Comparison of ENCODE assay signal across 8 mouse cellular contexts in the genomic region with DNA sequence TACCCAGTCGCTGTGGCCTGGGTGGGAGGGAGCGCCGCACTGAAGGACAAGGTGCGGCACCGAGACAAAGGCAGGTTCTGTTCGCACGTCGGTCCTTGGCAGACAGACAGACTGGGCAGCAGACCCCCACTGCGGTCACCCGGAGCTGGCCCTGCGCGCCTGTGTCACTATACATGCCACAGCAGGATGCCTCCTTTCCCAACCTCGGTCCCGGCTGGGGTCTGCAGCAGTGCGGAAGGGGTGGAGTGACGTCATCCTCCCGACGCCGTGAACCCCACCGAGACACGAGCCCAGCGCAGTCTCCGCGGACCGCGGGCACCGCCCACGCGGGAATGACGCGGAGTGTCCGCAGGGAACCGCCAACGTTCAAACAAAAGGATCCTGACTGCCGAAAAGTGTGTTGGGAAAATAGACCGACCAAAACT. TPM values are rescaled to one million over a fixed set of nuclear protein-coding genes. Genes with fewer than 3 reads are reported as not detected.
DNase-seq lines count a peak whose midpoint lies in the region; ATAC-seq and TF ChIP-seq lines count a peak whose summit lies in the region.
"Not testable (repeated sequence)": the region's sequence is repeated elsewhere in the genome, so short reads cannot be mapped to it uniquely, and the experiment has no call there.

No protein-coding gene starts in this region.

- peak; percentile 82; the same call in 1 of the 2 replicates for ATAC-seq in heart, embryonic 13.5 days (ENCODE audit: extremely low read depth, insufficient number of reproducible peaks, low FRiP score, low TSS enrichment)
- ATAC-seq in kidney, embryonic 14.5 days (ENCODE audit: low FRiP score, low TSS enrichment): peak; percentile 89
- peak; percentile 67 for ATAC-seq in liver, embryonic 12.5 days
- peak; percentile 34 for ATAC-seq in monocyte, adult 5-6 weeks (replicated peaks; ENCODE audit: insufficient number of reproducible peaks, low FRiP score, low TSS enrichment, poor library complexity, severe bottlenecking)
- peak; percentile 81 for ATAC-seq in stomach, embryonic 14.5 days (ENCODE audit: insufficient number of reproducible peaks, insufficient read depth, low FRiP score, low read depth)

- not testable (repeated sequence) for H3K36me3 ChIP-seq in heart, embryonic 13.5 days; kidney, embryonic 14.5 days (ENCODE audit: control insufficient read depth, insufficient read depth, low read length); liver, embryonic 12.5 days; stomach, embryonic 14.5 days (ENCODE audit: control insufficient read depth, insufficient read depth, low read length)

- H3K4me3 ChIP-seq in embryonic fibroblast, embryonic 13.5 days (ENCODE audit: insufficient read depth, low read length): peak overlapping the region; percentile 54
- peak overlapping the region; percentile 55 for H3K4me3 ChIP-seq in heart, embryonic 13.5 days
- H3K4me3 ChIP-seq in kidney, embryonic 14.5 days (ENCODE audit: low read length): peak overlapping the region; percentile 54
- peak overlapping the region; percentile 67 for H3K4me3 ChIP-seq in liver, embryonic 12.5 days
- peak overlapping the region; percentile 41 for H3K4me3 ChIP-seq in stomach, embryonic 14.5 days (ENCODE audit: low read depth, low read length)

- peak overlapping the region; percentile 69 for H3K27ac ChIP-seq in embryonic fibroblast, embryonic 13.5 days (ENCODE audit: insufficient read depth, low read length)
- peak overlapping the region; percentile 61 for H3K27ac ChIP-seq in heart, embryonic 13.5 days (replicated peaks)
- not testable (repeated sequence) for H3K27ac ChIP-seq in kidney, embryonic 14.5 days (ENCODE audit: low read depth, low read length)
- peak overlapping the region; percentile 66 for H3K27ac ChIP-seq in liver, embryonic 12.5 days
- H3K27ac ChIP-seq in stomach, embryonic 14.5 days (ENCODE audit: low read length): peak overlapping the region; percentile 33; the same call in 1 of the 2 replicates

- peak overlapping the region; percentile 60 for H3K4me2 ChIP-seq in heart, embryonic 13.5 days
- peak overlapping the region; percentile 36 for H3K4me2 ChIP-seq in kidney, embryonic 14.5 days (replicated peaks; ENCODE audit: low read depth, low read length)
- peak overlapping the region; percentile 81 for H3K4me2 ChIP-seq in liver, embryonic 12.5 days
- H3K4me2 ChIP-seq in stomach, embryonic 14.5 days (replicated peaks; ENCODE audit: low read depth, low read length): peak overlapping the region; percentile 29

- TF ChIP-seq POLR2A in embryonic fibroblast, embryonic 13.5 days (IDR thresholded peaks at IDR 0.05; ENCODE audit: low read depth, low read length): not testable (repeated sequence)

- not testable (repeated sequence) for TF ChIP-seq CTCF in embryonic fibroblast, embryonic 13.5 days (IDR thresholded peaks at IDR 0.05; ENCODE audit: borderline replicate concordance, insufficient read depth, low read length)

- 1% methylated on average over 36 of the region's 36 CpGs for WGBS in heart, embryonic 13.5 days
- WGBS in kidney, embryonic 14.5 days: under 1% methylated on average over 29 of the region's 36 CpGs
- under 1% methylated on average over 36 of the region's 36 CpGs for WGBS in liver, embryonic 12.5 days (ENCODE audit: insufficient replicate concordance)
- under 1% methylated on average over 35 of the region's 36 CpGs for WGBS in stomach, embryonic 14.5 days

- H3K27me3 ChIP-seq in heart, embryonic 13.5 days (replicated peaks); kidney, embryonic 14.5 days (ENCODE audit: control insufficient read depth, insufficient read depth, low read length); liver, embryonic 12.5 days (replicated peaks); stomach, embryonic 14.5 days (ENCODE audit: control insufficient read depth, insufficient read depth, low read length): not testable (repeated sequence)

- not testable (repeated sequence) for H3K9me3 ChIP-seq in heart, embryonic 13.5 days; kidney, embryonic 14.5 days (ENCODE audit: control insufficient read depth, low read length); liver, embryonic 12.5 days (replicated peaks); stomach, embryonic 14.5 days (ENCODE audit: control insufficient read depth, low read depth, low read length)

- peak overlapping the region; percentile 75 for H3K9ac ChIP-seq in heart, embryonic 13.5 days
- H3K9ac ChIP-seq in kidney, embryonic 14.5 days (ENCODE audit: low read depth, low read length): peak overlapping the region; percentile 62
- peak overlapping the region; percentile 70 for H3K9ac ChIP-seq in liver, embryonic 12.5 days
- H3K9ac ChIP-seq in stomach, embryonic 14.5 days (replicated peaks; ENCODE audit: low read depth, low read length): peak overlapping the region; percentile 33; the same call in 1 of the 2 replicates

- H3K4me1 ChIP-seq in embryonic fibroblast, embryonic 13.5 days (ENCODE audit: control insufficient read depth, insufficient read depth, low read length); heart, embryonic 13.5 days; kidney, embryonic 14.5 days (ENCODE audit: control insufficient read depth, insufficient read depth, low read length); liver, embryonic 12.5 days; stomach, embryonic 14.5 days (ENCODE audit: control insufficient read depth, insufficient read depth, low read length): not testable (repeated sequence)

- DNase-seq in CD4-positive, CD25-positive, alpha-beta regulatory T cell, adult 2 months (ENCODE audit: low read depth, low spot score): peak; percentile 80
- peak; percentile 84 for DNase-seq in brain, embryonic 18.5 days (ENCODE audit: low read depth, low spot score)

RNA-seq across cellular contexts. Expression of a gene that starts 0.6 kb away (rescaled TPM):
- polyA plus RNA-seq in embryonic fibroblast, embryonic 13.5 days (2011; ENCODE audit: insufficient read length, low read depth, missing spikeins): 62.2 and 71.5 TPM in 2 replicates
- 213 and 235 TPM in 2 replicates for polyA plus RNA-seq in heart, embryonic 13.5 days (2015; fragmentation: Nextera tagmentation; extraction: Ambion mirVana)
- polyA plus RNA-seq in kidney, embryonic 14.5 days (2014; fragmentation: Nextera tagmentation; extraction: Ambion mirVana): 324 and 393 TPM in 2 replicates
- 103 and 105 TPM in 2 replicates for polyA plus RNA-seq in liver, embryonic 12.5 days (2016; fragmentation: Nextera tagmentation; extraction: Ambion mirVana)
- 31.2 to 93.9 TPM (median 54.5 TPM) in 3 replicates for total RNA-seq in monocyte, adult 5-6 weeks (2017)
- 302 and 326 TPM in 2 replicates for polyA plus RNA-seq in stomach, embryonic 14.5 days (2014; fragmentation: Nextera tagmentation; extraction: Ambion mirVana)

RNA-seq across cellular contexts. Expression of a gene that starts 3.8 kb away (rescaled TPM):
- not detected in 2 replicates for polyA plus RNA-seq in embryonic fibroblast, embryonic 13.5 days (2011; ENCODE audit: insufficient read length, low read depth, missing spikeins)
- polyA plus RNA-seq in heart, embryonic 13.5 days (2015; fragmentation: Nextera tagmentation; extraction: Ambion mirVana): not detected in 2 replicates
- polyA plus RNA-seq in kidney, embryonic 14.5 days (2014; fragmentation: Nextera tagmentation; extraction: Ambion mirVana): 0.34 and 0.74 TPM in 2 replicates
- polyA plus RNA-seq in liver, embryonic 12.5 days (2016; fragmentation: Nextera tagmentation; extraction: Ambion mirVana): not detected in 2 replicates
- total RNA-seq in monocyte, adult 5-6 weeks (2017): 92.4 to 237 TPM (median 127 TPM) in 3 replicates
- polyA plus RNA-seq in stomach, embryonic 14.5 days (2014; fragmentation: Nextera tagmentation; extraction: Ambion mirVana): 0.55 and 0.90 TPM in 2 replicates

RNA-seq across cellular contexts. Expression of a gene that starts 53.6 kb away (rescaled TPM):
- 11.2 and 14.7 TPM in 2 replicates for polyA plus RNA-seq in embryonic fibroblast, embryonic 13.5 days (2011; ENCODE audit: insufficient read length, low read depth, missing spikeins)
- 24.4 and 26.6 TPM in 2 replicates for polyA plus RNA-seq in heart, embryonic 13.5 days (2015; fragmentation: Nextera tagmentation; extraction: Ambion mirVana)
- polyA plus RNA-seq in kidney, embryonic 14.5 days (2014; fragmentation: Nextera tagmentation; extraction: Ambion mirVana): 42.8 and 43.4 TPM in 2 replicates
- 8.1 and 10.1 TPM in 2 replicates for polyA plus RNA-seq in liver, embryonic 12.5 days (2016; fragmentation: Nextera tagmentation; extraction: Ambion mirVana)
- 13.5 to 33.0 TPM (median 22.2 TPM) in 3 replicates for total RNA-seq in monocyte, adult 5-6 weeks (2017)
- polyA plus RNA-seq in stomach, embryonic 14.5 days (2014; fragmentation: Nextera tagmentation; extraction: Ambion mirVana): 47.0 and 47.5 TPM in 2 replicates

Comparison
In these comparisons a context has a peak if more than half of its experiments do, and no peak if none do; other contexts are left out.
1. ATAC-seq: peak in every context shown above with its lines; median percentile 89 in kidney, embryonic 14.5 days; 82 in heart, embryonic 13.5 days; 81 in stomach, embryonic 14.5 days; 67 in liver, embryonic 12.5 days; 34 in monocyte, adult 5-6 weeks.
2. H3K4me2 ChIP-seq: peak in every context shown above with its lines; median percentile 81 in liver, embryonic 12.5 days; 60 in heart, embryonic 13.5 days; 36 in kidney, embryonic 14.5 days; 29 in stomach, embryonic 14.5 days.